Mouse (Mus musculus) MEL (cell line): ENCODE data around the gene Otoa. TPM values are rescaled to one million over a fixed set of nuclear protein-coding genes. Genes with fewer than 3 reads are reported as not detected.

Experiments
- DNase-seq: peaks from one replicate; pipeline ENCODE4 v3.0.0; 2011; ENCODE audit warnings: low read depth, low spot score
- H3K27ac ChIP-seq: 2 replicates; pipeline ENCODE4 v1.5.1; 2012; ENCODE audit warnings: low read depth, mild to moderate bottlenecking, control low read depth, low read length, moderate library complexity; ENCODE audit not compliant: control insufficient read depth
- H3K27me3 ChIP-seq, 2 experiments: fragments of 150-350 bp in 1 of 2; sonication (generic) in 1 of 2; 2 replicates each; pipeline ENCODE4 v1.6.1; 2012; ENCODE audit warnings: low read length in 2 of 2, mild to moderate bottlenecking in 2 of 2, improper control_type of control experiment in 1 of 2, moderate library complexity in 1 of 2; ENCODE audit not compliant: insufficient read depth in 2 of 2, control insufficient read depth in 1 of 2
- H3K36me3 ChIP-seq, 2 experiments: 2 replicates each; pipeline ENCODE4 v1.6.1; 2012 to 2014; ENCODE audit warnings: low read length in 2 of 2, improper control_type of control experiment in 1 of 2, inconsistent platforms in 1 of 2, mild to moderate bottlenecking in 1 of 2; ENCODE audit not compliant: insufficient read depth in 2 of 2, control insufficient read depth in 1 of 2
- H3K4me1 ChIP-seq, 2 experiments: fragments of 150-350 bp in 1 of 2; sonication (generic) in 1 of 2; 2 replicates each; pipeline ENCODE4 v1.6.1; 2012; ENCODE audit warnings: low read length in 2 of 2, improper control_type of control experiment in 1 of 2, mild to moderate bottlenecking in 1 of 2; ENCODE audit not compliant: insufficient read depth in 2 of 2, control insufficient read depth in 1 of 2
- H3K4me3 ChIP-seq, 2 experiments: fragments of 150-350 bp in 1 of 2; sonication (generic) in 1 of 2; 2 replicates each; pipeline ENCODE4 v1.5.1; 2012; ENCODE audit warnings: low read depth in 2 of 2, low read length in 2 of 2, mild to moderate bottlenecking in 2 of 2, moderate library complexity in 2 of 2, control low read depth in 1 of 2, improper control_type of control experiment in 1 of 2; ENCODE audit not compliant: control insufficient read depth in 1 of 2, insufficient read depth in 1 of 2
- H3K79me2 ChIP-seq: 2 replicates; pipeline ENCODE4 v1.6.1; 2012; ENCODE audit warnings: mild to moderate bottlenecking, low read length, moderate library complexity; ENCODE audit not compliant: control insufficient read depth, poor library complexity, insufficient read depth
- H3K9ac ChIP-seq: 2 replicates; pipeline ENCODE4 v1.6.1; 2012; ENCODE audit warnings: low read depth, mild to moderate bottlenecking, control low read depth, low read length, moderate library complexity; ENCODE audit not compliant: control insufficient read depth, poor library complexity, severe bottlenecking
- H3K9me3 ChIP-seq: fragments of 150-350 bp; sonication (generic); replicated peaks from 2 replicates; pipeline ENCODE4 v1.6.1; 2012; ENCODE audit warnings: mild to moderate bottlenecking, low read length, improper control_type of control experiment, moderate library complexity; ENCODE audit not compliant: insufficient read depth
- CHD1 ChIP-seq: IDR thresholded peaks from 2 replicates; pipeline ENCODE4 v1.6.1; 2012; ENCODE audit warnings: low read depth, mild to moderate bottlenecking, inconsistent platforms, low read length, improper control_type of control experiment
- CHD2 ChIP-seq: IDR thresholded peaks from 2 replicates; pipeline ENCODE4 v1.6.1; 2011; ENCODE audit warnings: low read length, improper control_type of control experiment
- EP300 ChIP-seq, 2 experiments: IDR thresholded peaks; 2 replicates each; pipeline ENCODE4 v1.6.1; 2011; ENCODE audit warnings: improper control_type of control experiment in 2 of 2, low read length in 2 of 2, low read depth in 1 of 2, mild to moderate bottlenecking in 1 of 2
- GABPA ChIP-seq: IDR thresholded peaks from 2 replicates; pipeline ENCODE4 v1.6.1; 2012; ENCODE audit warnings: low read depth, mild to moderate bottlenecking, inconsistent platforms, low read length, improper control_type of control experiment, moderate library complexity
- GATA1 ChIP-seq: IDR thresholded peaks from 2 replicates; pipeline ENCODE4 v1.6.1; 2011; ENCODE audit warnings: low read depth, low read length, improper control_type of control experiment
- JUND ChIP-seq: IDR thresholded peaks from 2 replicates; pipeline ENCODE4 v1.6.1; 2011; ENCODE audit warnings: low read depth, mild to moderate bottlenecking, improper control_type of control experiment, low read length
- KAT2A ChIP-seq: conservative IDR thresholded peaks from 2 replicates; pipeline ENCODE4 v1.6.1; 2012; ENCODE audit warnings: low read depth, low read length, improper control_type of control experiment, inconsistent platforms
- MAX ChIP-seq: IDR thresholded peaks from 2 replicates; pipeline ENCODE4 v1.6.1; 2011; ENCODE audit warnings: low read length, improper control_type of control experiment
- MAZ ChIP-seq: IDR thresholded peaks from 2 replicates; pipeline ENCODE4 v1.6.1; 2012; ENCODE audit warnings: low read depth, mild to moderate bottlenecking, inconsistent platforms, low read length, improper control_type of control experiment
- MEF2A ChIP-seq: IDR thresholded peaks from 2 replicates; pipeline ENCODE4 v1.6.1; 2014; ENCODE audit warnings: low read depth, mild to moderate bottlenecking, inconsistent platforms, low read length, improper control_type of control experiment; ENCODE audit not compliant: poor library complexity, insufficient replicate concordance, severe bottlenecking; ENCODE audit errors: extremely low read depth
- MXI1 ChIP-seq: IDR thresholded peaks from 2 replicates; pipeline ENCODE4 v1.6.1; 2011; ENCODE audit warnings: mild to moderate bottlenecking, low read depth, low read length, improper control_type of control experiment
- NELFE ChIP-seq: IDR thresholded peaks from 2 replicates; pipeline ENCODE4 v1.6.1; 2011; ENCODE audit warnings: low read depth, low read length, improper control_type of control experiment
- POLR2A ChIP-seq, 2 experiments: IDR thresholded peaks; 2 replicates each; pipeline ENCODE4 v1.6.1; 2011 to 2012; ENCODE audit warnings: low read length in 2 of 2, mild to moderate bottlenecking in 2 of 2, control low read depth in 1 of 2, improper control_type of control experiment in 1 of 2, low read depth in 1 of 2, moderate library complexity in 1 of 2; ENCODE audit not compliant: control insufficient read depth in 1 of 2, insufficient read depth in 1 of 2, poor library complexity in 1 of 2
- SMC3 ChIP-seq: IDR thresholded peaks from 2 replicates; pipeline ENCODE4 v1.6.1; 2011; ENCODE audit warnings: low read depth, low read length, improper control_type of control experiment
- TBP ChIP-seq: IDR thresholded peaks from 2 replicates; pipeline ENCODE4 v1.8.0; 2011; ENCODE audit warnings: low read depth, low read length, improper control_type of control experiment
- TCF12 ChIP-seq: IDR thresholded peaks from 2 replicates; pipeline ENCODE4 v1.6.1; 2014; ENCODE audit warnings: low read depth, mild to moderate bottlenecking, inconsistent platforms, low read length, improper control_type of control experiment, moderate library complexity
- UBTF ChIP-seq: IDR thresholded peaks from 2 replicates; pipeline ENCODE4 v1.6.1; 2012; ENCODE audit warnings: low read depth, mild to moderate bottlenecking, inconsistent platforms, low read length, improper control_type of control experiment, moderate library complexity, borderline replicate concordance; ENCODE audit not compliant: insufficient read depth
- USF1 ChIP-seq: IDR thresholded peaks from 2 replicates; pipeline ENCODE4 v1.6.1; 2014; ENCODE audit warnings: low read depth, mild to moderate bottlenecking, inconsistent platforms, low read length, improper control_type of control experiment, moderate library complexity
- ZC3H11A ChIP-seq: IDR thresholded peaks from 2 replicates; pipeline ENCODE4 v1.6.1; 2012; ENCODE audit warnings: low read depth, mild to moderate bottlenecking, inconsistent platforms, low read length, improper control_type of control experiment
- ZKSCAN1 ChIP-seq: IDR thresholded peaks from 2 replicates; pipeline ENCODE4 v1.6.1; 2012; ENCODE audit warnings: low read depth, mild to moderate bottlenecking, inconsistent platforms, low read length, improper control_type of control experiment, moderate library complexity
- ZMIZ1 ChIP-seq: IDR thresholded peaks from 2 replicates; pipeline ENCODE4 v1.6.1; 2012; ENCODE audit warnings: low read depth, mild to moderate bottlenecking, inconsistent platforms, low read length, improper control_type of control experiment, moderate library complexity
- ZNF384 ChIP-seq: IDR thresholded peaks from 2 replicates; pipeline ENCODE4 v1.6.1; 2012; ENCODE audit warnings: low read depth, mild to moderate bottlenecking, inconsistent platforms, low read length, improper control_type of control experiment
- polyA plus RNA-seq, 2 experiments: library from polyadenylated mRNA; stranded (reverse) in 1 of 2; unstranded in 1 of 2; fragments of >175 nt in 1 of 2; fragments of >200 nt in 1 of 2; gene quantifications; 2 replicates each; pipeline versions ENCODE4 v1.2.1 to v1.2.4; 2012; ENCODE audit warnings: low replicate concordance in 2 of 2, low read depth in 1 of 2; ENCODE audit not compliant: insufficient read length in 2 of 2, insufficient read depth in 1 of 2, missing spikeins in 1 of 2
- total RNA-seq: library from RNA; depleted of rRNA; stranded (reverse); fragments of 300-350 nt; gene quantifications from 2 replicates; pipeline ENCODE4 v1.2.3, GENCODE M21; 2012

The Otoa gene
- total and polyA plus RNA-seq, 3 experiments: 0.04 to 0.23 TPM; not detected in 1

DNA sequence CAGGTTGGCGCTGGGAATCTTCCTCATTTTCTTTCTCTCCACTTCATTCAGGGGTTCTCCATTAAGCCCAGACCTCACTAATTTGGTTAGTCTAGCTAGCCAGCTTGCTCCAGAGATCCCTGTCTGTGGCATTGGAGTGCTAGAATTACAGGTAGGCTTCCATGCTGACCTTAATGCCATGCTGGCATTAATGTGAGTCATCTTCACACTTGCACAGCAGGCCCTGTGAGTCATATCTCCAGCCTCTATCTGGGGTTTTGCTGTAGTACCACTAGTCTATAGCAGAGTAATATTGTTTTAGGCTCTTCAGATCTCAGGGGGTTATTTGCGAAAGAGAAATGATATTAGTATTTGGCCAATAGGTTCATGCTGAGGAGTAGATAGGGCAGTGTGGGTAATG, 70.7 kb downstream of the Otoa start:
- Histone ChIP-seq H3K79me2 (no peaks in the 10 kb centered on the region), H3K27ac (no peak overlapping the region), H3K9ac (no peak overlapping the region), H3K4me3 (no peak overlapping the region), H3K36me3 (no peaks in the 10 kb centered on the region), H3K4me1 (no peaks in the 10 kb centered on the region), H3K9me3 (no peaks in the 10 kb centered on the region), H3K27me3 (no peaks in the 10 kb centered on the region)
- DNase-seq: no peak
- TF ChIP-seq CHD1: no peak
- no peak for TF ChIP-seq TBP
- TF ChIP-seq TCF12: no peak
- TF ChIP-seq SMC3: no peak

GRCm38 (mm10) chr7:121165616-121166015, 84.2 kb downstream of the Otoa start:
- no peak overlapping the region for H3K27ac ChIP-seq
- no peak overlapping the region for H3K4me3 ChIP-seq
- TF ChIP-seq JUND: no peak
- no peak for TF ChIP-seq USF1
- TF ChIP-seq MEF2A: no peak
- TF ChIP-seq ZKSCAN1: no peak
- no peak for TF ChIP-seq GABPA
- TF ChIP-seq ZMIZ1: no peak
- no peak for TF ChIP-seq MAZ
- TF ChIP-seq KAT2A: no peak

GRCm38 (mm10) chr7:121171888-121172287, 90.4 kb downstream of the Otoa start:
- TF ChIP-seq ZC3H11A (no peak), CHD2 (no peak), ZNF384 (no peak), NELFE (no peak), EP300 (IDR thresholded peaks at IDR 0.05; ENCODE audit: low read depth in 1 of 2, low read length in 2 of 2) (no peak), GATA1 (no peak), MEF2A (no peak), MXI1 (no peak), USF1 (no peak), MAZ (no peak), UBTF (no peak), MAX (no peak), POLR2A (IDR thresholded peaks at IDR 0.05; ENCODE audit: control insufficient read depth in 1 of 2, insufficient read depth in 1 of 2, low read depth in 1 of 2, low read length in 2 of 2, poor library complexity in 1 of 2) (no peak)
- H3K27me3 ChIP-seq: peaks cover 0 to 3% of the 10 kb centered on the region in 2 experiments; a peak in 2 of 4 replicates
- no peak overlapping the region for H3K27ac ChIP-seq

More at GRCm38 (mm10) chr7:121165616-121166015, 84.2 kb downstream of the Otoa start:
- no peak overlapping the region for H3K9ac ChIP-seq
- no peaks in the 10 kb centered on the region for H3K4me1 ChIP-seq
- H3K79me2 ChIP-seq: no peaks in the 10 kb centered on the region
- H3K27me3 ChIP-seq: no peaks in the 10 kb centered on the region
- DNase-seq: no peak
- no peaks in the 10 kb centered on the region for H3K36me3 ChIP-seq
- no peaks in the 10 kb centered on the region for H3K9me3 ChIP-seq

More at GRCm38 (mm10) chr7:121171888-121172287, 90.4 kb downstream of the Otoa start:
- DNase-seq: no peak
- Histone ChIP-seq H3K4me1 (no peaks in the 10 kb centered on the region), H3K9me3 (no peaks in the 10 kb centered on the region), H3K4me3 (no peak overlapping the region), H3K9ac (no peak overlapping the region), H3K36me3 (no peaks in the 10 kb centered on the region), H3K79me2 (no peaks in the 10 kb centered on the region)
